Mouse (Mus musculus) kidney, postnatal 0 days (tissue): ENCODE data around the gene Itgb5. TPM values are rescaled to one million over a fixed set of nuclear protein-coding genes. Genes with fewer than 3 reads are reported as not detected.

Source experiments
- ATAC-seq: fragments of 200-750 bp; cut with Nextera tagmentation; replicated peaks from 2 replicates; pipeline ENCODE4 v1.8.0; 2017; ENCODE audit warnings: low read depth, moderate number of reproducible peaks, moderate TSS enrichment, moderate library complexity; ENCODE audit not compliant: low FRiP score
- DNase-seq: peaks from one replicate; pipeline ENCODE4 v3.0.0-alpha.2; 2016; ENCODE audit warnings: low spot score
- H3K27ac ChIP-seq: fragments of 300-500 bp; sonication (generic); 2 replicates; pipeline ENCODE4 v1.5.1; 2014; ENCODE audit warnings: mild to moderate bottlenecking
- H3K27me3 ChIP-seq: fragments of 300-500 bp; sonication (generic); 2 replicates; pipeline ENCODE4 v1.6.1; 2014; ENCODE audit warnings: low read length, mixed read lengths; ENCODE audit not compliant: insufficient read depth
- H3K36me3 ChIP-seq: fragments of 300-500 bp; sonication (generic); 2 replicates; pipeline ENCODE4 v1.6.1; 2014; ENCODE audit warnings: low read length, mixed read lengths; ENCODE audit not compliant: insufficient read depth
- H3K4me1 ChIP-seq: fragments of 300-500 bp; sonication (generic); replicated peaks from 2 replicates; pipeline ENCODE4 v1.6.1; 2014; ENCODE audit warnings: antibody characterized with exemption, low read length, mixed read lengths; ENCODE audit not compliant: insufficient read depth
- H3K4me2 ChIP-seq: fragments of 300-500 bp; sonication (generic); 2 replicates; pipeline ENCODE4 v1.6.1; 2014; ENCODE audit warnings: mild to moderate bottlenecking, low read length, moderate library complexity, mixed read lengths
- H3K4me3 ChIP-seq: fragments of 300-500 bp; sonication (generic); replicated peaks from 2 replicates; pipeline ENCODE4 v1.5.1; 2014; ENCODE audit warnings: low read depth, low read length
- H3K9ac ChIP-seq: fragments of 300-500 bp; sonication (generic); 2 replicates; pipeline ENCODE4 v1.6.1; 2014; ENCODE audit warnings: low read depth, low read length
- H3K9me3 ChIP-seq: fragments of 300-500 bp; sonication (generic); replicated peaks from 2 replicates; pipeline ENCODE4 v1.6.1; 2016; ENCODE audit warnings: low read length, inconsistent platforms, mixed read lengths
- CTCF ChIP-seq: IDR thresholded peaks from 2 replicates; pipeline ENCODE4 v1.5.1; 2016; ENCODE audit warnings: antibody characterized with exemption, low read depth, mild to moderate bottlenecking, moderate library complexity
- WGBS: fragments of 180-500 bp; shearing (Covaris S2); extraction: QIAGEN DNeasy Blood & Tissue Kit; methylation state at CpG from one replicate; pipeline ENCODE4 v1.1.7; 2014; 5-methylcytosine and 5-hydroxymethylcytosine counted together
- polyA plus RNA-seq: library from polyadenylated mRNA; unstranded; fragments of >200 nt; fragmentation: Nextera tagmentation; extraction: Ambion mirVana; gene quantifications from 2 replicates; pipeline ENCODE4 v1.2.1, GENCODE M21; 2015

Gene Itgb5
- polyA plus RNA-seq, 1 experiment from 2014 or later, result 53.2 TPM

DNA sequence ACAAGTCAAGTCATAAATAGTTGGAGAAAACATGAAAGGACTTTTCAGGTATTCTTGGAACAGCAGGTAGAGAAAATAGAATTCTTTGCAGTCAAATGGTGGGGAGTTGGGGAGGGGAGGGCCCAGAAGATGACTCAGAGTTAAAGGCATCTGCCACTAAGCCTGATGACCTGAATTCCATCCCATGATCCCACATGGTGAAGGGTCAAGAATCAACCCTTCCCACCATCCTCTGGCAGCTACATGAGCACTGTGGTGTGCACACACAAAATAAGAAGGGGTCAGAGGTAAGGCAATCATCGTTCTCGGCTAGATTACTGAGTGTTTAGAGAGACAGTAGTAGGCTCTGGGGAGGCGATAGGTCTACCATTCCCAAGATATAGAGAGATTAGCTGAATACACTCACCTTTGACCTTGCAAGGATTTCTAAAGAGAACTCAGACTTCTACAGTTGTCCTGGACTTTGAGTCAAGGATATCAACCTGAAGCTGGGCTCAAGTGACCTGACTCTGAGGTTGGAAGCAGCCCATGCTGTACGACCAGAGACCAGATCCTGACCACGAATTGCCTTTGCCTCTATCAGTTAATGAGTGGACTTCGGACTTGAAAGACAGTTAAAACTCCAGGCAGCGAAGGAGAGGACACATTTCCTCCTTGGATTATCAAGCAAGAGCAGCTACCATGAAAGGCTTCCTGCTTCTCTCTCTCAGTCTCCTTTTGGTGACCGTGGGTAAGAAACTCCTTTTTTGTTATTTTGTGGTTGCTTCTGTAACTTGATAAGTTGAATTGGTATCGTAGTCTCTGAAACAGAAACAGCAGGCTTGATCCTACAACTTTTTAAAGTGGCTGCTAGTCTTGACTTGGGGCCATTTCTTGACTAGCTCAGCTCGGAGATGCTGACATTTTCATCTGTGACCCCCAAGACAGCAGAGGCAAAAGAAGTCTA lies 35.3 kb upstream of the Itgb5 start, which contains the start of gene Muc13:
Gene Muc13 (plus strand): TSS at position 192 of the 946 bp plus-strand sequence.
- Histone ChIP-seq H3K36me3 (no peaks in the 10 kb centered on the region), H3K27ac (no peak within 1 kb of the TSS), H3K4me3 (no peak within 1 kb of the TSS), H3K4me2 (no peak within 1 kb of the TSS), H3K4me1 (no peaks in the 10 kb centered on the region), H3K9ac (no peak within 1 kb of the TSS), H3K9me3 (no peaks in the 10 kb centered on the region), H3K27me3 (no peaks in the 10 kb centered on the region)
- DNase-seq (no peak), ATAC-seq (no peak)
- 75% methylated on average over 10 of the region's 10 CpGs for WGBS
- no peak for TF ChIP-seq CTCF

- no peaks in the 10 kb centered on the region for H3K9me3 ChIP-seq
- no peak for TF ChIP-seq CTCF
- 70% methylated on average over 4 of the region's 4 CpGs for WGBS
- no peak overlapping the region for H3K4me3 ChIP-seq
- no peak overlapping the region for H3K4me2 ChIP-seq
- DNase-seq, result no peak
- no peaks in the 10 kb centered on the region for H3K36me3 ChIP-seq
- H3K27me3 ChIP-seq, result no peaks in the 10 kb centered on the region
- no peaks in the 10 kb centered on the region for H3K4me1 ChIP-seq
- no peak overlapping the region for H3K27ac ChIP-seq
- no peak overlapping the region for H3K9ac ChIP-seq
- ATAC-seq, result no peak
Observed at GRCm38 (mm10) chr16:33795106-33795505, 34.4 kb upstream of the Itgb5 start.

- Histone ChIP-seq H3K36me3 (no peaks in the 10 kb centered on the region), H3K9ac (no peak overlapping the region), H3K27me3 (no peaks in the 10 kb centered on the region), H3K4me2 (no peak overlapping the region), H3K9me3 (no peaks in the 10 kb centered on the region), H3K4me3 (no peak overlapping the region), H3K27ac (no peak overlapping the region), H3K4me1 (no peaks in the 10 kb centered on the region)
- DNase-seq, result no peak
- 87% methylated on average over 6 of the region's 6 CpGs for WGBS
- TF ChIP-seq CTCF, result no peak
- no peak for ATAC-seq
Observed at GRCm38 (mm10) chr16:33795887-33796286, 33.6 kb upstream of the Itgb5 start.

- H3K9me3 ChIP-seq, result no peaks in the 10 kb centered on the region
- TF ChIP-seq CTCF, result no peak
- H3K36me3 ChIP-seq, result no peaks in the 10 kb centered on the region
- H3K9ac ChIP-seq, result no peak overlapping the region
- no peak for DNase-seq
- H3K27me3 ChIP-seq, result no peaks in the 10 kb centered on the region
- H3K4me2 ChIP-seq, result no peak overlapping the region
- H3K4me1 ChIP-seq, result no peaks in the 10 kb centered on the region
- no peak for ATAC-seq
- WGBS, result 86% methylated on average over 3 of the region's 3 CpGs
- no peak overlapping the region for H3K4me3 ChIP-seq
- no peak overlapping the region for H3K27ac ChIP-seq
Observed at GRCm38 (mm10) chr16:33796756-33797155, 32.7 kb upstream of the Itgb5 start.

- TF ChIP-seq CTCF, result peak; percentile 87
- Histone ChIP-seq H3K4me2 (no peak overlapping the region), H3K36me3 (no peaks in the 10 kb centered on the region), H3K9ac (no peak overlapping the region), H3K4me1 (no peaks in the 10 kb centered on the region), H3K4me3 (no peak overlapping the region), H3K27me3 (no peaks in the 10 kb centered on the region), H3K9me3 (no peaks in the 10 kb centered on the region), H3K27ac (no peak overlapping the region)
- WGBS, result 40% methylated on average over 5 of the region's 5 CpGs
- peak; percentile 81 for DNase-seq
- no peak for ATAC-seq
Observed at GRCm38 (mm10) chr16:33797860-33798259, 31.6 kb upstream of the Itgb5 start.

DNA sequence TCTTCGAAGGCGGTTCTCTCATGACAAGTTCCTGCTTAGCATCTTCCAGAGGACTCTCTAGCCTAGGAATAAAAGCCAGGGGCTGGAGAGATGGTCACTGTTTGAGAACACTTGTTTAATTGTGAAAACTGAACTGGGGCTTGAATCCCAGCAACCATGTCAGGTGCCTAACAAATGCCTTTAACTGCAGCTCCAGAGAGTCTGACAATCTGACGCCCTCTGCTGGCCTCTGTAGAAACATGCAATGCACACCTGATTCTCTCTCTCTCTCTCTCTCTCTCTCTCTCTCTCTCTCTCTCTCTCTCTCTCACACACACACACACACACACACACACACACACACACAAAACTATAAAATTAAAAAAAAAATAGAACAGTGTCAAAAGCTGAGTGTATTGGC lies 19.5 kb upstream of the Itgb5 start:
- TF ChIP-seq CTCF, result peak; percentile 24; the same call in 1 of the 2 replicates
- no peak overlapping the region for H3K9ac ChIP-seq
- no peak for ATAC-seq
- H3K9me3 ChIP-seq, result no peaks in the 10 kb centered on the region
- no peaks in the 10 kb centered on the region for H3K36me3 ChIP-seq
- H3K4me2 ChIP-seq, result no peak overlapping the region
- no peak overlapping the region for H3K27ac ChIP-seq
- 75% methylated on average over 3 of the region's 3 CpGs for WGBS
- no peaks in the 10 kb centered on the region for H3K27me3 ChIP-seq
- no peaks in the 10 kb centered on the region for H3K4me1 ChIP-seq
- no peak for DNase-seq
- H3K4me3 ChIP-seq, result no peak overlapping the region
